Mouse (Mus musculus): ENCODE data around the gene Fyn.
A peak's percentile ranks its signal among the peaks of the same experiment; 100 is the strongest.

Fyn gene

DNA sequence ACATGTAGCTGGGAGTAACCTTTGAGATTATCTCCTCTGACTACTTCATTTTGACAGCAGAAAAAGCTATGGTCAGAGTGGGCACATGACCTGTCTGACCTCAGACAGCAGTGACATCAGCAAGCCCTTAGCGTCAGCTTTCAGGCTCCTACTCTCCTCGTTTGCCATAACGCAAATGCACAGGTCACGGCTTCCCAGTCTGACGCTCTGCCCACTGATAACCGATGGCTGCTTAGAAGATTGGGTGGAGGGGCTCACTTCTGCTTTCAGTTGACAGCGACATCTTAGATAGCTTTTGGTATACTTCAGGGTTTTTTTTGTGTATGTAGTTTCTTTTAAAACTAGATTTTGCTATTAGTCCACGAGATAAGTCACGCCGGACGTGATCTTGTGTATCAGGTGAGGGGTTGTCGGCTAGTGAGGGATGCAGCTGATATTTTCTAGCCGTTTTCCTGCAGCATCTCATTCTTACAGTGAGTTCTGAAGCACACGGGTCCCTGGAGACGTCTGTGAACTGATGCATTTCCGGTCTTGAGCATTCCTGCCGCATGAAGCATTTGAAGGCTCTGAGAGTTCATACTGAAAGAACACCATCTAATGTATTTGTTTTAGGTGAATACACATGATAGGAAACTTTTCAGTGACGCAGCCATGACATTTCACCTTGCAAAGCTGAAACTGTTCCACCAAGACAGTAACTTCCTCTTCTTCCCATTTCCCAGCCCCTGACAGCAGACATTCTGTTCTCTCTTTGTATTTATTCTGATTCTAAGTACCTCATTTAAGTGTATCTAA lies 44.4 kb downstream of the Fyn start:
- DNase-seq (ENCODE audit: low spot score) = no peak

DNA sequence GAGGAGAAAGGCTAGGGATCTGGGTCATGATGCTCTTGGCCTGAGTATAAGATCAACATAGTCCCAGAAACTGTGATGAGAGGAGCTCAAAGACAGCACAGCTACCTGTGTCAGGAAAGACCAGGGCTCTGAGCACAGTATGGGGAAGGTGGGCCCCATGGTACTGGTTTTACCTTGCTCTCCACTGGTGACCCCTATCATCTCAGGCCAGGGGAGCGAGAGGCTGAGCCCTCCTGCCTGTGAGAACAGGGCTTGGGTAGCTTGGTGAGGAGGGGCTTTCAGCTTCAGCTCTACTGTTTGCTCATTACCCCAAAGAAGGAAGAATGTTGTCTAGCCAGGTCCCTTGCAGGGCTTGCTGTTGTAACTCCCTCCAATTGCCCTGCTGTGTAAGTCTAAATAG lies 45.4 kb downstream of the Fyn start:
- no peak for DNase-seq (ENCODE audit: low spot score)

DNA sequence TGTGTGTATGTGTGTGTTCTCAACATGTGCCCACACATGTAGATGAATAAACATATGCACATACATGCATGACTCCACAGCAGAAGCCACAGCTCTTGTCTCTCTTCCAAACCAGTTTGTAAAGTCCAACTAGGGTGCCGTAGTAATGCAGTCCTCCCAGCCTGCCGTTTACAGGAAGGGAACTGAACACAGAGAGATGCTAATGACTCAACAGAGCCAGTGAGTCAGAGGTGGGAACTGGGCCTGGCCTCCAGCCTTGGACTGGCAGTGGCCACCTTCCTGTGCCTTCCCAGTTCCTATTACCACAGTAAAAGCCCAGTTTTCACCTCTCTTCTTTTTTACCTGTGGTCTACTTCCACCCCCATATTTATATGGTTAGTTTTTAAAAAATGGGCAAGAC lies 46.9 kb downstream of the Fyn start:
- no peak for DNase-seq (ENCODE audit: low spot score)

DNA sequence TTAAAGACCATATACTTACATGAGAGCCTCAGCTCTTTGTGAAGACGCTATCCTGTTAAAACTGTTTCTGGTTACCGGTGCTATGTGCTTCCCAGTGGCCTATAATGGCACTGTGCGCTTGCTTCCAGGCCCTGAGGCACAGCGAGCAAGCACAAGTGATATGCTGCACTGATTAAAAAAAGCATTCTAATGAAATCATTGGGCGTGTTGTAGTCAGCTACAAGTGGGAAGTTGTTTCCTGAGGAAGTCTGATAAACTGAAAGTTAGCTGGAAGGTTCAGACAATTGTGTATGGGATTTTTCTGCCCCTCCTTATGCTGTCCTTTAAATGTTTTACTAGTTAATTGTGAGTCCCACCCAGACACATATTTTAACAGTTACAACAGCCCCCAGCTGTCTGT lies 49.0 kb downstream of the Fyn start:
- no peak for DNase-seq (ENCODE audit: low spot score)

DNA sequence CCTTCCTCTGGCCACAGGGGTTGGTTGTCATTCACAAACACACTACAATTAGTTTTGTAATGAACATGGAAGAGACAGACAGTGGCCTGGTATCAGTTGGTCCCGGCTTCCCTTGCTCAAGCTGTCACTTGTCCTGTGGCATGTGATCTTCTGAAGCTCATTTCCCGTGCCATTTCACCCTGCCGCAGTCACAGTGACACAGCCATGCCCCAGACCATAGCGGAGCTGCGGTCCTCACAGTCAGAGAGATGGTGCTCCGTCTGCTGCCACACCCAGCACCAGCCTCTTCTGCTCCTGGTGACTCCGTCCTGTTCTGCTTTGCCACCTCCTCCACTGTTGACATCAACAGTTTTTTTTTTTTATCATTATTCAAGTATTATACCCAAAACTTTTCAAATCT lies 49.7 kb downstream of the Fyn start:
- DNase-seq (ENCODE audit: low spot score) = no peak

DNA sequence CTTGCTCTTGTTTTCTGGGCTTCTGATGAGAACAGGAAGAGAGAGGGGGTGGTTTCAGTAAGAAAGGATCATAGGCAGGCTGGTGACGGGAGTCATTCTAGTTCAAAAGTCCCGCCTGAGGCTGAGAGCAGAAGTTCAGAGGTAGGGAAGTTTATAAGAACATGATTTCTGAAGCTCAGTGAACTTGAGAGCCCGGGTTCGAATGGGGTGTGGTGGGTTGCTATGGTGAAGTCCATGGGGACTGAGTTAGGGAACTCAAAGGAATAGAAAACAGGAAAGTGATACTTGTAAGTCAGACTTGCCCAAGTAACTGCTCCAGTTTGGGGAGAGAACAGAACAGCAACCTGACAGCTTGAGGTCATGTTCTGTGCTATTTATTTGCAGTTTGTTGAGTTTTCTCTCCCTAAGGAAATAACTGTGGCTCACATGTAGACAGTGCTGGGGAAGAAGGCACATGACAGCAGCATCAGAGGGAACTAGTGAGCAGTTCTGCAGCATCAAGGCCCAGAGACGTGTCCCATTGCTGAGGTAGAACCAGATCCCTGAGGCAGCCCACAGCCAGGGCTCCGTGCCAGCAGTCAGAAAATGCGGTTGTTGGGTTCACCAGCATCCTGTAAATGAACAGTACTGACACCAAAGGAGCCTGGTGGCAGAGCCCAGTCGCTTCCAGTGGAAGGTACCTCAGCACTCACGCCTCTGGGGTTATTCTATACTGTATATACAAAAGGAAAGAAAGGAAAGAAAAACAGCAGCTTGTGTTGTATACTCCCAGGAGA lies 52.4 kb downstream of the Fyn start:
- peak; percentile 48 for DNase-seq (ENCODE audit: low spot score)

DNA sequence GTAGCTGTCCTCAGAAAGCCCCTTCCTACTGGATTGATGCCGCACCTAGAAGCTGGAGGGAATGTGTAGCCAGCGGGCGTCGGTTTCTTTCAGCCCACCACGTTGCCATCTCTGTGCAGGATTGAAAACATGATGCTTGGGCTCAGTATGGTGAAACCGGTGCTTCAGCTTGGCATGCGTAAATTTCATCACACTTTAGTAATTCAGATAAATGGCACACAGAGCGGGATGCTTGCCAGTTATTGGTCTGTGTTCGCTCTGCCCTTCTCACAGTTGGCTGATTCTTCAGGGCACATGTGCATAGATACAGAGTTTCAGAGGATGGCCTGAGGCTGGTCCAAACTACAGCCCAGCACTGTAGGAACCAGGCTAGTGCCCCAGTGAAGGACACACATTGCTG lies 53.1 kb downstream of the Fyn start:
- DNase-seq (ENCODE audit: low spot score) = peak; percentile 31

DNA sequence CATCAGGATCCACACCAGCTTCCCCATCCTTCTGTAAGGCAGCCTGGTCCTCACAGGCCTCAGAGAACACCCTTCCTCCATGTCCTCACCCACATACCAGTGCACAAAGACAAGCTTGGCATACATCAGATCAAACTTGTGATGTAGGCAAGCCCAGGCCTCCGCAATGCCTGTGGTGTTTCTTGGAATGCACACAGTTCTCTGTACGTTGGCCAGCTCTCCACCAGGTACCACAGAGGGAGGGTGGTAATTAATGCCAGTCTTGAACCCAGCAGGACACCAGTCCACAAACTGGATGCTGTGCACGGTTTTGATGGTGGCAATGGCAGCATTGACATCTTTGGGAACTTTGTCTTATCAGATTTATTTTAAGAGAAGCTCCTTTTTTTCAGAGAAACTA lies 56.0 kb downstream of the Fyn start:
- DNase-seq (ENCODE audit: low spot score) = no peak

DNA sequence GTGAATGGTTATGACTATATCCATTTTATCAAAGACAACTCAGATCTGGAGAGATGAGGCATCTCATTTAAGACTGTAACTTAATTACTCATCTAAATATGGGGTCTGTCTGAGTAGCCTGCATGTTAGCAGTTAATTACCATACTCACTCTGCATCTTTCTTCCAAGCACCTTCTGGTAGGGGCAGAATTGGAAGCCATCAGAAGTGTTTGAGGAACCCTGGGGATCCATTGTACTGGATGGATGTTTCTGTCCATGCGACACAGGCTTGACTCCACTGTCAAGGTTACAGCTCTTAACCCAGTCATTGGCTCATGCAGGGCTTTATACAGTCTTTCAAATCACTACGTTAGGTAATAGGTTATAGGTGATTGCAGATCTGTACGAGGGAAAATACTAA lies 57.4 kb downstream of the Fyn start:
- DNase-seq (ENCODE audit: low spot score) = no peak

DNA sequence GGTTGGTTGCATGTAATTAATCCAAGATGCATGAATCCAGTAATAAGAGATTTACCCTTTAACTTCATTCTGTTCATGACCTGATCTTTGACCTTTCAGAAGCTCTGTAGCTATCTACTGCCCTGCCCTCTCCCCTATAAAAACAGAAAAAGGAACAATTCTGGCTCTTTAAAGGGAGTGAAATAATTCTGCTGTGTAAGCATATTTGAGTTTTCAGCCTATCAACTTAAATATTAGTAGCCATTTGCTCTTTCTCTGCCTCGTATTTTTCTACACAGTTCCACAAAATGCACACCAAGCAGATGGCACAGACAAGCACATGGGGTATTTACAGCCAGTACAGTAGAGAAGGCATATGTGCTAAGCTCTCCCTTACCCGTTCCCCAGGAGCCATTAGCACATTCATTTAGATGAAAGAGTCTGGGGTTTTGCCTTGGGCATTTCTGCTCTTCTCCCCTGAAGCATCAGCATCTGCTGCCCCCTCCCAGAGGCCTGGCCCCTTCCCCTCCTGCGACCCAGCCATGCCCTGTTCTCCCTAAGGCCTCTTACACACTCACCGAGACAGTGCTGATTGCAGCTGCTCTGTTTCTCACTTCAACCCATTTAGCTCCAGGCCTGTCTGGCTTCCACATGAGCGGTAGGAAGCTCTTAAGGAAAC lies 58.3 kb downstream of the Fyn start:
- peak; percentile 40 for DNase-seq (ENCODE audit: low spot score)

DNA sequence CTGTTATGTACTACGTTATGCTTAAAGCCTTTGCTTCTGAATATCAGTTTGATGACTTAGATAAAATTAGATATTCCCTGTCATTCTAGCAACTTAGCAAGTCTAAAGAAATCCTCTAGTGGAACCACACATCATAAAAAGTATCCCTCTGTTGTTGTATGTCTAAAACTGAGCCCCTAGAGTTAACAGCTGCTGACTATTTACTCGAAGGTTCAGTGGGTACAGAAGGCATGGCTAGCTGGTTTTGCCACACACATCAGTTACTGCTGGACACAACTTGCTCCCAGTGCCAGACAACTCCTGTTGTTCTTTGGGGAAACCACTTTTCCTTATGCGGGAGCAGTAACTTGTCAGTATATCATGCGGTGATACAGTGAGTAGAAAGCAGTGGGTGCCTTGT lies 61.0 kb downstream of the Fyn start:
- DNase-seq (ENCODE audit: low spot score) = no peak

DNA sequence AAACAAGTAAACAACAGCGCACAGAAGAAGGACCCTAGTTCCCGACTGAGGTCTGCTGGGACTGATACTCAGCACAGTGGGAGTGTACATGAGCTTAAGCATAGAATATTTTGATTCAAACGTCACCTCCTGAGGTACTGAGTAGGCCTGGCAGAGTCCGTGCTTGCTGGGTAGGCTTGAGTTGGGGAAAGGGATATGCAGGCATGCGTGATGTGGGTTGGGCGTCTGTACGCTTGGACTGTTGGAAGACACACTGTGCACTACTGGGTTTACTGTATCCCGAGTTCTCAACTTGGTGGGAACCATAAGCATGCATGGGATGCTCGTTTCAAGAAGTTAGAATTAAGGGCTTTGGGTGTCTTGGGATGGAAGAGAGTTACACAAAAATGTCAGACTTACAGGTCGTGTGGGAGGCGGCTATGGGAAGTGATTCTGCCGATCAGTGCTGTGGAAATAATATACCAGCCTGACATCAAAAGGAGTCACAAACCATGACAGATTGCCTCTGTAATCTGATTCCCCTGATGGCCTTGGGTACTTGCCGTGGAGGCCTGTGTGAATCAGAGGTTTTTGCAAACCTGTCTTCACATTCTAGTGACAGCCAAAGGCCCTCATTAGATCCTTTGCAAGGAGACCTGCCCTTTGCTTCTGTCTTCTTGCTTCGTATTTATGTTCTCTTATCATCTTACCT lies 61.6 kb downstream of the Fyn start:
- no peak for DNase-seq (ENCODE audit: low spot score)

DNA sequence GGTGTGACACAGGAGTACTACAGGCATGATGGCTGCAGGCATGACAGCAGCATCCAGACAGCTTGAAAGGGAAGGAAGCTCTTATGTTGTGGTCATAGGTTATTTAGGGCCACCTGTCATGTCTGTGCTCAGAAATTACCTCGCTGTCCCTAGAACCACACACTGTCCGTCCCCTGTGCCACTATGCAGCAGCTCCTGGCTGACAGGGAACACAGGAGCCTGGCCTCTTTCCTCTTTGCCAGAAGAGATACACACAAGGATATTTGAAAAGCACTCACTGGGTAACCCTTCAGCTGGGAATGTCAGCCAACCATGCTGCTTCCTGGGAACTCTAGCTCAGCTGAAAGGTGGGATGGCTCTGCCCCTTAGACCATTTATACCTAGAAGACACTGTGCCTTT lies 62.6 kb downstream of the Fyn start:
- no peak for DNase-seq (ENCODE audit: low spot score)

DNA sequence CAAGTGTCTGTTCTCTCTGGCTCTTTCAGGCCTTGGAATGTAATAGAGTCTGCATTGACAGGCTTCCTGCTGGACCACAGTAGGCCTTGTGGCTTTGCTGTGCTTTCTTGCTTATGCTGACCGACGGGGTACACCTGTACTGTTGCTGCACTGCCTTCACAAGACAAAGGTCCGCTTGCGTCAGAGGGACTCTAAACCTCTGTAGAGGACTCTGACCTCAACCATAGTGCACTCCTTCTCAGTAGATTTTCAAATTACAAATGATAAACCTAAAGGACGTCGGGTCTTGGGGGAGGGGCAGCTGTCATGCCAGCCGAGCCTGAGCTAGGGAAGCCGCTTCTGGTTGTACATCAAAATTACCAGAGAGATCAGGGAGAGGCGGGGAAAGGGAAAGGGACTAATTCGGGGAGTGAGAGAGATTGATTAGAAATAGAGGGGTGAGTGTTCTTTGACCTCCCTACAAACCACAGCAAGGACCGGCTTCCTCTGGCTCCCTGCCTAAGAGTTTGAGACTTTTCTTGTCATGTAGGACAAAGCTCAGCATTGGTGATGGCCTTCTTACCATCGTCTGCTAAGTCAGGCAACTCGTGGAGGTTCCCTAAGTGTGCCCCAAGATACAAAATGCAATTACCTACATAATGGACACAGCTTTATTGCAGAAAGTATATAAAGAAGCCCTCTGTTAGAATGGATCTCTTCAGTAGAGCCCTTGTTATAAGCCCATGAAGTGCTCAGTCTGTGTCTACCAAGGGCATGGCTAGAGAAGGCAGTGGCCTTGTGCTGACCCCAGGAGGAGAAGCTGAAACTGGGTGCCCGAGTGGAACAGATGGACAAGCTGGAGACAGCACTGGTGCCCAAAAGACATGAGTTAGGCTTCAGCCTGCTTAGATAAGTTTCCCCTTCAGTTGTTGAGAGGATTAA lies 64.3 kb downstream of the Fyn start:
- no peak for DNase-seq (ENCODE audit: low spot score)

DNA sequence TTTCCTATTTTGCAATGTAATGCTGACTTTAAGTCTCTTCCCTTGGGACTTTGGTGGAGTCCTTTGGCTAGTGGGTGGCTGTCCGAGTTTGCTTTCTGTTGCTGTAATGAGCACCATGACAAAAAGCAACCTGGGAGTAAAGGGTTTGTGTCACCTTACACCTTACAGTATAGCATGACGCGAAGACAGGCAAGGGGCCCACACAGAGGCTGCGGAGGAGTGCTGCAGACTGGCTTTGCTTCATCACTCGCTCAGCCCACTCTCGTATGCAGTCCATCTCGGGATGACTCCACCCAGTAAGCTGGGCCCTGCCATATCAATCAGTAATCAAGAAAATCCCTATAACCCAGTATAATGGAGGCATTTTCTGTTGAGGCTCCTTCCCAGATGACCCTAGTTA lies 65.2 kb downstream of the Fyn start:
- DNase-seq (ENCODE audit: low spot score) = no peak

DNA sequence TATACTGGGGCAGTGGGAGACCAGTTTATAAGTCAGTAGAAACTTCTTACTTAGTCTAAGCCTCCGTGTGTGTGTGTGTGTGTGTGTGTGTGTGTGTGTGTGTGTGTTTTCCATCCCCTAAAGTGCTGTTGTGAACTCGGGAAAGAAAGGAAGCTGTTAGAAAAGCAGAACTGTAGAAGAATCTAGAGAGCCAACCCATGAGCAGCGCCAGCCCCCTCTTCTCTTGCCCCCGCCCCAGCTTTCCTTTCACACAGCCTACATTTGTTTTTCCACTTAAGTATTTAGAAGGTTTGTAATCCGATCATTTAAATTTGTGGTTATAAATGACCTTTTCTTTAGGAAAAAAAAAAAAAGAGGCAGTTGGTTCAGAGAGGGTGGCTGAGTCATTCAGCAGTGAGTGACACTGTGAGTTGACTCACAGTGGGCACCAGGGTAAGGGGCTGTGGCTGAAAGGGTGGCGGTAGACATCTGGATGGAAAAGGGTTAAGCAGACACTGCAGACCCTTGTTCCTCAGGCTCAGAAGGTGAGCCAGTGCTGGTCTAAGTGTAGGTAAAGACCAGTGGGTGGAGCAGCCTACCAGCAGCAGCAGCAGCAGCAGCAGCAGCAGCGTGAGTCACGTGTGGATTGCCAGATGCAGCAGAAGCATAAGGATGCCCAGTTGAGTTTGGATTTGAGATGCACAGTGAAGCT lies 66.2 kb downstream of the Fyn start:
- DNase-seq (ENCODE audit: low spot score) = no peak

DNA sequence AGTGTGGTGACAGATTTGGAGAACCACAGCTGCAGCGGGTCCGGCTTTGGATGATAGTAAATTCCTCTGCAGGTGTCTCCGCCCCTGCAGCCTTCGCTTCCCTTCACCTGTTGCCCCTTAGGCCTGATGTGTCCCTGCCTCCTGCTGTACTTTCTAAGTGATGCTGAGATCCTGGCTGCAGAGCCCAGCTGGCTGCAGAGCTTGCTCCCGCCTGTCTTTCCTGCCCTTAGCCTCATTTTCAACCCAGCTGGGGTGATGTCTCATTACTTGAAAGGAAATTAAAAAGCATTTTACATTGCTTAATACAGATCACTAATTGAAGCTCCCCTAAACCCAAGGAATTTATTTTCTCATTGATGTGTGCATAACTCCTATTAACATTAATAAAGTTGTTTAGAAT lies 70.2 kb downstream of the Fyn start:
- DNase-seq (ENCODE audit: low spot score) = no peak

DNA sequence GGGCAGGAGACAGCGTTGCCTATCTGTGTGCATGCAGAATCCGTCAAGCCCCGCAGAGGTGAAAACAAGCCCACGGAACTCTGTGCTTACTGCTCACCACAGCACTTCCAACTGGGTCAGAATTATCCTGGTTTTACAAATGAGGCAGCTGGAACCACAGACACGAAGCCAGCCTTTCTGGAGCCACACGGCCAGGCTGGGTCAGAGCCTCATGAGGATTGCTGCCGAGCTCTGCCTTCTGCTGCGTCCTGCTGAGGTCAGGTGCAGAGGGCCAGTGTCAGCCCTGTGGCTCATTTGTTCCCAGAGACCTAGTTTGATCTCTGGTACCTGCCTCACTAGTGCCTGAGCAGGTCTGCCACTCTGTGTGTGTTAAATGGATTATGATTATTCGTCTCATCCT lies 71.9 kb downstream of the Fyn start:
- no peak for DNase-seq (ENCODE audit: low spot score)

DNA sequence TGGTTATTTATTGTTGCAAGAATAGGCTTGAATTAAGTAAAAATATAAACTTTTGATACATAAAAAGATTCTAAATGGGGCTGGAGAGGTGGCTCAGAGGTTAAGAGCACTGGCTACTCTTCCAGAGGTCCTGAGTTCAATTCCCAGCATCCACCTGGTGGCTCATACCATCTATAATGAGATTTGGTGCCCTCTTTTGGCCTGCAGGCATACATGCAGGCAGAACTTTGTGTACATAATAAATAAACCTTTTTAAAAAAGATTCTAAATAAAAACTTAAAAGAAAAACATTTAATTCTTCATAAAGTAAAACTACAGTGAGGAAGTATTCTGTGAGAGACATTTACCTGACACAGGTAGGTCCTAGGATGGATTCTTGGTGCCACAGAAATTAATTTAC lies 73.0 kb downstream of the Fyn start:
- no peak for DNase-seq (ENCODE audit: low spot score)

DNA sequence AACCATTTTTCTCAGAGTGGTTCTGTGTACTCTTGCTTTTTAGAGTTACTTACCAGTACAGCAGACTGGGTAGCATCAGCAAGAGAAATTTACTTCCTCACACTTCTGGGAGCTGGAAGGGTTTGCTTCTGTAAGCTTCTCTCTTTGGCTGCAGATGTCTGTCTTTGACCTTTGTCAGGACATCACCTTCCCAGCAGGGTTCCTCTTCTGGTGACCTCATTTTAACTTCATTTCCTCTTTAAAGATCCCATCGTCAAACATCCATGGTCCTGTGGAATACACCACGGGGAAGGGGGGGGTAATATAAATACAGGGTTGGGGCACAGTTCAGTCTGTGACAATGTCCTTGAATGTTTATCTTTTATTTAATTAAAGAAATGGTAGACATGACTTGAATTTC lies 74.5 kb downstream of the Fyn start:
- DNase-seq (ENCODE audit: low spot score) = no peak

DNA sequence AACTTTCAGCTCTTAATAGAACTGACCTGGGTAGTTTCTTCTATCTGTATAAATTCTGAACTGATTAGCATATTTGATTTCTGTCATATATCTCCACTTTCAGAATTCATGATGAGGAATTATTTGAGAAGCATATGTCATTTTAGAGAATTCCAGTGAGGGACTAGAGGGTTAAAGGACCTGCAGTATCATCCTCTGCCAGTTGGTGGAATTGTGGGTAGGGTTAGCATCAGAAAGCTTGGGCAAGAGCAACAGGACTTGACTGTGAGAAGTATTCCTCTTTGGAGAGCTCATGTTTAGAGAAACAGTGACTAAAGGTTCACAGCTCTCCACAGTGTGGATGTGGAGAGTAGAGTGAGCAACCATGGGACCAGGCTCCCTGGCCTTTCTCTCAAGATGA lies 75.3 kb downstream of the Fyn start:
- DNase-seq (ENCODE audit: low spot score) = no peak
